Mouse (Mus musculus) stomach, embryonic 16.5 days (tissue): Measurements from ENCODE around the gene Upk3a. TPM values are rescaled to one million over a fixed set of nuclear protein-coding genes. Genes with fewer than 3 reads are reported as not detected.

Experiments used
- ATAC-seq: fragments of 200-750 bp; cut with Nextera tagmentation; 2 replicates; pipeline ENCODE4 v1.8.0; 2017; ENCODE audit warnings: moderate number of reproducible peaks, moderate TSS enrichment; ENCODE audit not compliant: insufficient read depth, low FRiP score
- H3K27ac ChIP-seq: fragments of 300-500 bp; sonication (generic); 2 replicates; pipeline ENCODE4 v1.5.1; 2014; ENCODE audit warnings: low read length
- H3K27me3 ChIP-seq: fragments of 300-500 bp; sonication (generic); 2 replicates; pipeline ENCODE4 v1.6.1; 2014; ENCODE audit warnings: low read length, control low read depth, mixed read lengths; ENCODE audit not compliant: control insufficient read depth, insufficient read depth
- H3K36me3 ChIP-seq: fragments of 300-500 bp; sonication (generic); 2 replicates; pipeline ENCODE4 v1.6.1; 2014; ENCODE audit warnings: low read length; ENCODE audit not compliant: control insufficient read depth, insufficient read depth
- H3K4me1 ChIP-seq: fragments of 300-500 bp; sonication (generic); 2 replicates; pipeline ENCODE4 v1.6.1; 2014; ENCODE audit warnings: low read length, control low read depth, mixed read lengths; ENCODE audit not compliant: control insufficient read depth, insufficient read depth
- H3K4me2 ChIP-seq: fragments of 300-500 bp; sonication (generic); 2 replicates; pipeline ENCODE4 v1.6.1; 2014; ENCODE audit warnings: low read depth, low read length, mixed read lengths
- H3K4me3 ChIP-seq: fragments of 300-500 bp; sonication (generic); replicated peaks from 2 replicates; pipeline ENCODE4 v1.5.1; 2014; ENCODE audit warnings: mild to moderate bottlenecking, low read length
- H3K9ac ChIP-seq: fragments of 300-500 bp; sonication (generic); 2 replicates; pipeline ENCODE4 v1.6.1; 2014; ENCODE audit warnings: low read length
- H3K9me3 ChIP-seq: fragments of 300-500 bp; sonication (generic); replicated peaks from 2 replicates; pipeline ENCODE4 v1.6.1; 2016; ENCODE audit warnings: low read length, control low read depth; ENCODE audit not compliant: control insufficient read depth
- WGBS: fragments of 180-500 bp; shearing (Covaris S2); extraction: QIAGEN DNeasy Blood & Tissue Kit; methylation state at CpG from one replicate; pipeline ENCODE4 v1.1.7; 2014; 5-methylcytosine and 5-hydroxymethylcytosine counted together
- polyA plus RNA-seq: library from polyadenylated mRNA; unstranded; fragments of >200 nt; fragmentation: Nextera tagmentation; extraction: Ambion mirVana; gene quantifications from 2 replicates; pipeline ENCODE4 v1.2.1, GENCODE M21; 2015

Upk3a gene
- polyA plus RNA-seq, 1 experiment from 2014 or later = 4.4 TPM

DNA sequence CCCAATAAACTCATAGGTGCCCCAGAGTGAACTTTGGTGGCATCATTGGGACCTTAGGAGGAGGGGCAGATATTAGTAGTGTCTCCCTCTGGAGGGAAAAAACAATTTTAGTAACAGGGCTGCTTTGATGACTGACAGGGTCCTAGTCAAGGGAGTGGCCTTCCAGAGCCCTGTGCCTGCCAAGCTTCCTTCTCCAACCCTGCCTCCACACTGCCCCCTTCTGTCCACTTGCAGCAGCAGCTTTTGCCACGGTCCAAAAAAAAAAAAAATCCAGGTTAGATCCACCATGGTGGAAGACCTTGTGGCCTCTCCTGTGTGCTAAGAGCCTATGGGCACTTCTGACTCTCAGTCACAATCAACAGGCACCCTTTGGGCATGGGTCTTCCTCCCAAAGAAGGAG, 21.0 kb upstream of the Upk3a start:
- H3K36me3 ChIP-seq = no peaks in the 10 kb centered on the region
- WGBS = 7% methylated on average over 1 of the region's 1 CpGs
- no peak overlapping the region for H3K27ac ChIP-seq
- no peak for ATAC-seq
- H3K4me2 ChIP-seq = no peak overlapping the region
- no peak overlapping the region for H3K9ac ChIP-seq
- 0 out of 2 replicates have a peak, but pooled peaks cover 3% of the 10 kb centered on the region for H3K4me1 ChIP-seq
- H3K4me3 ChIP-seq = no peak overlapping the region
- no peaks in the 10 kb centered on the region for H3K9me3 ChIP-seq
- H3K27me3 ChIP-seq = no peaks in the 10 kb centered on the region

DNA sequence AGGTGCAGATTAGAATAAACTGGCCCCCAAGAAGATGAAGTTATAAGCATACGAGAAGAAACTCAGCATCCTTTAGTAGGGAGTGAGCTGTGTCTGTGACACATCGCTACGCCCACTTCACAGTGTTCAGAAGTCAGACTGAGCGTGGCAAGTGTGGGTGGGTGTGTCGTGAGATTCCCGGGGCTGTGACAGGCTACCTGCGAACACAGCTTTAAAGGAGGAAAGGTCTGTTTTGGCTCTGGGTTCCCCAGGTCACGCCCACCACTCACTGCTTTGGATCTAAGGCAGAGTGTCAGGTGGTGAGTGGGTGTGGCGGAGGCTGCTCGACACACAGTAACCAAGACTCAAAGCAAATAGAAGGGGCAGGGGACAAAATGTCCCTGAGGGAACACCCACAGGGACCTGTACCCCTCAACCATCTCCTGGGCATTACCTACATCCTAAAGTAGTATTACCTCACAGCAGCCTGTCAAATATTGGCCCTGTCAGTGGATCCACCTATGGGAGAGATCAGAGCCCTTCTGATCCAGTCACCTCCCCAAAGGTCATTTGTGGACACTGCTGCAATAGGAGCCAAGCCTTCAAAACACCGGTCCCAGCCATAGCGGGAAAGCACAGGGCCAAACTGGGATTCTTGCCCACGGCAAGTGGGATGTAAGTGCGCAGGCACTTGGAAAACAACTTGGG, 19.0 kb upstream of the Upk3a start:
- Histone ChIP-seq H3K27me3 (no peaks in the 10 kb centered on the region), H3K36me3 (no peaks in the 10 kb centered on the region), H3K9ac (no peak overlapping the region), H3K4me3 (no peak overlapping the region), H3K4me1 (0 out of 2 replicates have a peak, but pooled peaks cover 6% of the 10 kb centered on the region), H3K27ac (no peak overlapping the region), H3K9me3 (no peaks in the 10 kb centered on the region), H3K4me2 (no peak overlapping the region)
- ATAC-seq = no peak
- WGBS = 51% methylated on average over 14 of the region's 14 CpGs

GRCm38 (mm10) chr15:84999911-85000310, 17.0 kb upstream of the Upk3a start:
- WGBS = 69% methylated on average over 7 of the region's 7 CpGs
- Histone ChIP-seq H3K9ac (no peak overlapping the region), H3K27ac (no peak overlapping the region)

DNA sequence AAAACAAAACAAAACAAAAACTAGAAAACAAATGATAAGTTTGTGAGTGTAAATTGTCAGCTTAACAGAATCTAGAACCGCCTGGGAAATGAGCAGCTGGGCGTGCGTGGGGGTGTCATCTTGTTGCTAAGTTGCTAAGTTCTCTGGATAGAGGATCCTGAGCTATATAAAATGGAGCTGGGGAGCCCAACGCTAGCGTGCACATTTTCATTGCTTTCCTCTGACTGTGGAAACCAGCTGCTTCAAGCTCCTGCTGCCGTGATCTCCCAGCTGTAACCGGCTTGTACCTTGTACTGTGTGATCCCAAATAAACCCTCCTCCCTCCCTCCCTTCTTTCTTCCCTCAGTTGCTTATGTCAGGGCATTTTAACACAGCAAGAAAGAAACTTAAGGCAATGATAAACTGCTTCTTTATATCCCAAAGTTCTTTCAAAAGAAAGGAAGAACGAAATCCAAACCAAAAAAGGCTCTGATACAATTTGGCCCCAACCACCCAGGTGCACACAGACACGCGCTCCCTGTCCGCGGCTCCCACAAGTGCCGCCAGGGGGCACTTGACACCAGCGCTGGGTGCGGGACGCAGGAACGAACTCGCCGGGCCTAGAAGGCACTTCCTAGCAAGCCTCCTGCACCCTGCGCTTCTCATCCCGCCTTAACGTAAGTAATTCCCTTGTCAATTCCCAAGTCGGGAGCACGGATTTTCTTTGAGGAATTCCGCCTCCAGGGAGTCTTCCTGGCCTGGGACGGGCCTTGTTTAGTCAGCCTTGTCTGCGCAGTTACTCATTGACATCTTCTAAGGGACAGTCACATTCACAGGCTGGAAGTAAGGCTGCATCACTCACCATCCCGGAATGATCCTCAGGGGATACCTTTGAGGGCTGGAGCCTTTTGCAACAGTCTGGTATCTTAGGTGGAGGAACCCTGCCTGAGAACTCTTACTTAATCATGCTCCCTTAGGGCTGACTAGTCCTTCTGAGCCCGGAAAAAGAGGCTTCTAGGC, 15.7 kb upstream of the Upk3a start:
- Histone ChIP-seq H3K9me3 (no peaks in the 10 kb centered on the region), H3K4me2 (no peak overlapping the region), H3K9ac (peak overlapping the region; percentile 38), H3K27ac (no peak overlapping the region), H3K4me3 (no peak overlapping the region), H3K36me3 (no peaks in the 10 kb centered on the region), H3K27me3 (no peaks in the 10 kb centered on the region), H3K4me1 (0 out of 2 replicates have a peak, but pooled peaks cover 3% of the 10 kb centered on the region)
- WGBS = 17% methylated on average over 29 of the region's 29 CpGs
- peak; percentile 75; the same call in 1 of the 2 replicates for ATAC-seq

More at GRCm38 (mm10) chr15:84999911-85000310, 17.0 kb upstream of the Upk3a start:
- H3K4me3 ChIP-seq = no peak overlapping the region
- no peaks in the 10 kb centered on the region for H3K9me3 ChIP-seq
- H3K4me2 ChIP-seq = no peak overlapping the region
- no peaks in the 10 kb centered on the region for H3K27me3 ChIP-seq
- 0 out of 2 replicates have a peak, but pooled peaks cover 3% of the 10 kb centered on the region for H3K4me1 ChIP-seq
- no peak for ATAC-seq
- H3K36me3 ChIP-seq = no peaks in the 10 kb centered on the region

DNA sequence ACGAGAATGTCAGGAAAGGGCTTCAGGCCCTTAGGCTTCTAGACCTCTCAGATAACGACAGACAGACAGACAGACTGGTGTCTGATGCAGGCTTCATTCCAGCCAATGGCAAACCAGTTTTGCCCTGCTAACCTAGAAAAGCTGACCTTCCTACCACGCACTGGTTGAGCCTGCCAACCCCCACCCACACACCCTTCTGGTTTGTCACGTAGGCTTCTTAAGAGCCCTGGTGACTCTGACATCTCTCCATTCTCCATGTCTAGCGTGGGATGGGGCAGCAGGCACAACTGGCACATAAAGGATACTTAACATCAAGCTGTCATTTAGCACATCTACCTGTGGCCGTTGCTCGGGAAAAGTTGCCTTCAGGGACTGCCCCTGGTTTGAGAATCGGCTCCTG, 7.3 kb upstream of the Upk3a start:
- H3K9me3 ChIP-seq = no peaks in the 10 kb centered on the region
- H3K9ac ChIP-seq = no peak overlapping the region
- WGBS = 87% methylated on average over 8 of the region's 8 CpGs
- peaks cover 14% of the 10 kb centered on the region for H3K4me1 ChIP-seq
- no peak overlapping the region for H3K27ac ChIP-seq
- H3K27me3 ChIP-seq = no peaks in the 10 kb centered on the region
- H3K4me2 ChIP-seq = no peak overlapping the region
- no peak for ATAC-seq
- H3K4me3 ChIP-seq = no peak overlapping the region
- no peaks in the 10 kb centered on the region for H3K36me3 ChIP-seq

GRCm38 (mm10) chr15:85011895-85012661, 4.9 kb upstream of the Upk3a start:
- Histone ChIP-seq H3K4me1 (peaks cover 17% of the 10 kb centered on the region), H3K36me3 (no peaks in the 10 kb centered on the region), H3K27me3 (no peaks in the 10 kb centered on the region), H3K4me3 (0 out of 2 replicates have a peak overlapping the region, but pooled peaks have one; percentile 3), H3K9me3 (no peaks in the 10 kb centered on the region), H3K27ac (peak overlapping the region; percentile 89), H3K4me2 (peak overlapping the region; percentile 39), H3K9ac (peak overlapping the region; percentile 54)
- ATAC-seq = peak; percentile 61; the same call in 1 of the 2 replicates
- WGBS = 16% methylated on average over 19 of the region's 19 CpGs

GRCm38 (mm10) chr15:85012662-85013054, 4.3 kb upstream of the Upk3a start:
- H3K4me1 ChIP-seq = peaks cover 21% of the 10 kb centered on the region
- peak overlapping the region; percentile 39 for H3K4me2 ChIP-seq
- H3K9ac ChIP-seq = peak overlapping the region; percentile 54
- peak; percentile 61; the same call in 1 of the 2 replicates for ATAC-seq
- WGBS = 20% methylated on average over 2 of the region's 2 CpGs
- H3K36me3 ChIP-seq = no peaks in the 10 kb centered on the region
- no peaks in the 10 kb centered on the region for H3K9me3 ChIP-seq
- no peaks in the 10 kb centered on the region for H3K27me3 ChIP-seq
- H3K27ac ChIP-seq = peak overlapping the region; percentile 89
- H3K4me3 ChIP-seq = 0 out of 2 replicates have a peak overlapping the region, but pooled peaks have one; percentile 3

DNA sequence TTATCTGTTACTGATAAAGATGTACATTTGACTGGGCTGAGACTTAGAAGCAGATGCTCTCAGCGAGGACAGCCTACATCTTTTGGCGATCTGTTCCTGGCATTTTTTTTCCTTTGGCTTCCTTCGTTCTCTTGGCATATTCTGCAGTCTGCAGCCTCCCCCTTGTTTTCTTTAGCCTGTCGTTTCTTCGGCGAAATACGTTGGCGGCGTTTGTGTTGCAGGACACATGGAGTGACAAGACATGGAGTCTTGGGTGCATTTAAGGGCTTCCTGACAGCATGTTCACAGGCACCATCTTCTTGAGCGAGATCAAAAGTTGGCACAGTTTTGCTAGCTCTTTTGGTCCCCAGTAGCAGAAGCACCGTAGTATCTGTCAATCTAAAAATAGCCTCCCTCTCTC, 1.2 kb upstream of the Upk3a start:
- Histone ChIP-seq H3K9ac (no peak overlapping the region), H3K4me3 (no peak overlapping the region), H3K9me3 (no peaks in the 10 kb centered on the region), H3K27me3 (no peaks in the 10 kb centered on the region), H3K36me3 (no peaks in the 10 kb centered on the region), H3K4me2 (no peak overlapping the region), H3K4me1 (peaks cover 21% of the 10 kb centered on the region), H3K27ac (no peak overlapping the region)
- 84% methylated on average over 11 of the region's 11 CpGs for WGBS
- no peak for ATAC-seq
